Mouse (Mus musculus): Measurements from ENCODE around the gene Riok1. TPM values are rescaled to one million over a fixed set of nuclear protein-coding genes. Genes with fewer than 3 reads are reported as not detected.

The Riok1 gene
- polyA plus RNA-seq, 1 experiment from 2014 or later, result 51.1 TPM

GRCm38 (mm10) chr13:38037044-38037687 lies 371 bp downstream of the Riok1 start, which contains the start of gene Cage1:
Gene Cage1 (minus strand): TSS chr13:38037069.
- ATAC-seq (ENCODE audit: low FRiP score, low TSS enrichment) (peak; percentile 96), DNase-seq (peak; percentile 98)
- peak within 1 kb of the TSS; percentile 76 for H3K27ac ChIP-seq (replicated peaks; ENCODE audit: low read depth, low read length)
- H3K4me2 ChIP-seq (ENCODE audit: low read length), result peak within 1 kb of the TSS; percentile 91
- no peaks in the 10 kb centered on the region for H3K27me3 ChIP-seq (ENCODE audit: control insufficient read depth, insufficient read depth, low read length)
- peak within 1 kb of the TSS; percentile 75 for H3K9ac ChIP-seq (replicated peaks; ENCODE audit: low read length)
- H3K36me3 ChIP-seq (ENCODE audit: control insufficient read depth, insufficient read depth, low read length), result peaks cover 22% of the 10 kb centered on the region
- H3K4me3 ChIP-seq (replicated peaks; ENCODE audit: low read depth, low read length), result peak within 1 kb of the TSS; percentile 63
- WGBS, result under 1% methylated on average over 47 of the region's 47 CpGs
- peaks cover 15% of the 10 kb centered on the region for H3K4me1 ChIP-seq (ENCODE audit: control insufficient read depth, insufficient read depth, low read length)
- H3K9me3 ChIP-seq (ENCODE audit: control insufficient read depth, low read length), result no peaks in the 10 kb centered on the region

- 59% methylated on average over 12 of the region's 12 CpGs for WGBS
- no peak for ATAC-seq (ENCODE audit: low FRiP score, low TSS enrichment)
Measured at GRCm38 (mm10) chr13:38037811-38038210, 1.0 kb downstream of the Riok1 start.

GRCm38 (mm10) chr13:38049888-38050287 lies 13.1 kb downstream of the Riok1 start:
- no peak for DNase-seq
- Histone ChIP-seq H3K36me3 (ENCODE audit: control insufficient read depth, insufficient read depth, low read length) (peaks cover 94% of the 10 kb centered on the region), H3K4me2 (ENCODE audit: low read length) (no peak overlapping the region), H3K27me3 (ENCODE audit: control insufficient read depth, insufficient read depth, low read length) (no peaks in the 10 kb centered on the region), H3K9ac (replicated peaks; ENCODE audit: low read length) (no peak overlapping the region), H3K9me3 (ENCODE audit: control insufficient read depth, low read length) (no peaks in the 10 kb centered on the region), H3K4me3 (replicated peaks; ENCODE audit: low read depth, low read length) (no peak overlapping the region), H3K4me1 (ENCODE audit: control insufficient read depth, insufficient read depth, low read length) (no peaks in the 10 kb centered on the region), H3K27ac (replicated peaks; ENCODE audit: low read depth, low read length) (no peak overlapping the region)
- 96% methylated on average over 3 of the region's 3 CpGs for whole genome bisulfite sequencing
- ATAC-seq (ENCODE audit: low FRiP score, low TSS enrichment), result no peak

More at GRCm38 (mm10) chr13:38037811-38038210, 1.0 kb downstream of the Riok1 start:
- H3K9ac ChIP-seq (replicated peaks; ENCODE audit: low read length), result peak overlapping the region; percentile 75
- no peak overlapping the region for H3K27ac ChIP-seq (replicated peaks; ENCODE audit: low read depth, low read length)
- H3K9me3 ChIP-seq (ENCODE audit: control insufficient read depth, low read length), result no peaks in the 10 kb centered on the region
- H3K4me2 ChIP-seq (ENCODE audit: low read length), result peak overlapping the region; percentile 91
- DNase-seq, result peak; percentile 0
- H3K36me3 ChIP-seq (ENCODE audit: control insufficient read depth, insufficient read depth, low read length), result peaks cover 26% of the 10 kb centered on the region
- peak overlapping the region; percentile 63 for H3K4me3 ChIP-seq (replicated peaks; ENCODE audit: low read depth, low read length)
- peaks cover 15% of the 10 kb centered on the region for H3K4me1 ChIP-seq (ENCODE audit: control insufficient read depth, insufficient read depth, low read length)
- H3K27me3 ChIP-seq (ENCODE audit: control insufficient read depth, insufficient read depth, low read length), result no peaks in the 10 kb centered on the region

- Histone ChIP-seq H3K4me1 (ENCODE audit: control insufficient read depth, insufficient read depth, low read length) (no peaks in the 10 kb centered on the region), H3K36me3 (ENCODE audit: control insufficient read depth, insufficient read depth, low read length) (peaks cover 48% of the 10 kb centered on the region), H3K4me2 (ENCODE audit: low read length) (no peak overlapping the region), H3K27me3 (ENCODE audit: control insufficient read depth, insufficient read depth, low read length) (no peaks in the 10 kb centered on the region), H3K4me3 (replicated peaks; ENCODE audit: low read depth, low read length) (no peak overlapping the region), H3K9ac (replicated peaks; ENCODE audit: low read length) (no peak overlapping the region), H3K27ac (replicated peaks; ENCODE audit: low read depth, low read length) (no peak overlapping the region), H3K9me3 (ENCODE audit: control insufficient read depth, low read length) (no peaks in the 10 kb centered on the region)
- ATAC-seq (ENCODE audit: low FRiP score, low TSS enrichment) (no peak), DNase-seq (no peak)
- WGBS, result 95% methylated on average over 11 of the region's 11 CpGs
Measured at GRCm38 (mm10) chr13:38062678-38063077, 25.9 kb downstream of the Riok1 start.

GRCm38 (mm10) chr13:38064854-38065663 lies 28.3 kb downstream of the Riok1 start:
- H3K9ac ChIP-seq (replicated peaks; ENCODE audit: low read length), result no peak overlapping the region
- DNase-seq, result peak; percentile 87
- no peak overlapping the region for H3K4me3 ChIP-seq (replicated peaks; ENCODE audit: low read depth, low read length)
- no peaks in the 10 kb centered on the region for H3K9me3 ChIP-seq (ENCODE audit: control insufficient read depth, low read length)
- no peak overlapping the region for H3K4me2 ChIP-seq (ENCODE audit: low read length)
- WGBS, result 77% methylated on average over 11 of the region's 11 CpGs
- no peak for ATAC-seq (ENCODE audit: low FRiP score, low TSS enrichment)
- H3K4me1 ChIP-seq (ENCODE audit: control insufficient read depth, insufficient read depth, low read length), result no peaks in the 10 kb centered on the region
- H3K27me3 ChIP-seq (ENCODE audit: control insufficient read depth, insufficient read depth, low read length), result no peaks in the 10 kb centered on the region
- H3K27ac ChIP-seq (replicated peaks; ENCODE audit: low read depth, low read length), result no peak overlapping the region
- peaks cover 30% of the 10 kb centered on the region for H3K36me3 ChIP-seq (ENCODE audit: control insufficient read depth, insufficient read depth, low read length)

- H3K4me1 ChIP-seq (ENCODE audit: control insufficient read depth, insufficient read depth, low read length), result no peaks in the 10 kb centered on the region
- H3K4me3 ChIP-seq (replicated peaks; ENCODE audit: low read depth, low read length), result no peak overlapping the region
- ATAC-seq (ENCODE audit: low FRiP score, low TSS enrichment) (no peak), DNase-seq (no peak)
- H3K36me3 ChIP-seq (ENCODE audit: control insufficient read depth, insufficient read depth, low read length), result 0 out of 2 replicates have a peak, but pooled peaks cover 3% of the 10 kb centered on the region
- no peak overlapping the region for H3K4me2 ChIP-seq (ENCODE audit: low read length)
- no peak overlapping the region for H3K27ac ChIP-seq (replicated peaks; ENCODE audit: low read depth, low read length)
- no peaks in the 10 kb centered on the region for H3K27me3 ChIP-seq (ENCODE audit: control insufficient read depth, insufficient read depth, low read length)
- 88% methylated on average over 4 of the region's 4 CpGs for WGBS
- no peak overlapping the region for H3K9ac ChIP-seq (replicated peaks; ENCODE audit: low read length)
- no peaks in the 10 kb centered on the region for H3K9me3 ChIP-seq (ENCODE audit: control insufficient read depth, low read length)
Measured at GRCm38 (mm10) chr13:38070945-38071344, 34.1 kb downstream of the Riok1 start.

GRCm38 (mm10) chr13:38073374-38074307 lies 36.8 kb downstream of the Riok1 start:
- Histone ChIP-seq H3K27ac (replicated peaks; ENCODE audit: low read depth, low read length) (no peak overlapping the region), H3K4me2 (ENCODE audit: low read length) (no peak overlapping the region), H3K4me1 (ENCODE audit: control insufficient read depth, insufficient read depth, low read length) (no peaks in the 10 kb centered on the region), H3K36me3 (ENCODE audit: control insufficient read depth, insufficient read depth, low read length) (no peaks in the 10 kb centered on the region), H3K27me3 (ENCODE audit: control insufficient read depth, insufficient read depth, low read length) (no peaks in the 10 kb centered on the region), H3K9me3 (ENCODE audit: control insufficient read depth, low read length) (no peaks in the 10 kb centered on the region), H3K9ac (replicated peaks; ENCODE audit: low read length) (no peak overlapping the region), H3K4me3 (replicated peaks; ENCODE audit: low read depth, low read length) (no peak overlapping the region)
- WGBS, result 93% methylated on average over 18 of the region's 18 CpGs
- no peak for DNase-seq
- ATAC-seq (ENCODE audit: low FRiP score, low TSS enrichment), result no peak

- Histone ChIP-seq H3K9ac (replicated peaks; ENCODE audit: low read length) (no peak overlapping the region), H3K27me3 (ENCODE audit: control insufficient read depth, insufficient read depth, low read length) (no peaks in the 10 kb centered on the region), H3K27ac (replicated peaks; ENCODE audit: low read depth, low read length) (no peak overlapping the region), H3K4me2 (ENCODE audit: low read length) (no peak overlapping the region), H3K9me3 (ENCODE audit: control insufficient read depth, low read length) (no peaks in the 10 kb centered on the region), H3K4me1 (ENCODE audit: control insufficient read depth, insufficient read depth, low read length) (no peaks in the 10 kb centered on the region), H3K4me3 (replicated peaks; ENCODE audit: low read depth, low read length) (no peak overlapping the region), H3K36me3 (ENCODE audit: control insufficient read depth, insufficient read depth, low read length) (no peaks in the 10 kb centered on the region)
- ATAC-seq (ENCODE audit: low FRiP score, low TSS enrichment) (no peak), DNase-seq (no peak)
- 82% methylated on average over 5 of the region's 5 CpGs for WGBS
Measured at GRCm38 (mm10) chr13:38074404-38074803, 37.6 kb downstream of the Riok1 start.

Measured in midbrain, embryonic 14.5 days (tissue).